Mouse (Mus musculus) duodenum, adult 2 months (tissue): Measurements from ENCODE around the gene Dhx37. TPM values are rescaled to one million over a fixed set of nuclear protein-coding genes. Genes with fewer than 3 reads are reported as not detected.

Source experiments
- polyA plus RNA-seq: library from polyadenylated mRNA; depleted of rRNA; stranded (reverse); fragments of >200 nt; gene quantifications from 2 replicates; pipeline ENCODE4 v1.2.3, GENCODE M21; 2012; ENCODE audit warnings: low replicate concordance; rRNA removed

Gene Dhx37
- polyA plus RNA-seq: 10.1 and 19.0 TPM in 2 replicates

DNA sequence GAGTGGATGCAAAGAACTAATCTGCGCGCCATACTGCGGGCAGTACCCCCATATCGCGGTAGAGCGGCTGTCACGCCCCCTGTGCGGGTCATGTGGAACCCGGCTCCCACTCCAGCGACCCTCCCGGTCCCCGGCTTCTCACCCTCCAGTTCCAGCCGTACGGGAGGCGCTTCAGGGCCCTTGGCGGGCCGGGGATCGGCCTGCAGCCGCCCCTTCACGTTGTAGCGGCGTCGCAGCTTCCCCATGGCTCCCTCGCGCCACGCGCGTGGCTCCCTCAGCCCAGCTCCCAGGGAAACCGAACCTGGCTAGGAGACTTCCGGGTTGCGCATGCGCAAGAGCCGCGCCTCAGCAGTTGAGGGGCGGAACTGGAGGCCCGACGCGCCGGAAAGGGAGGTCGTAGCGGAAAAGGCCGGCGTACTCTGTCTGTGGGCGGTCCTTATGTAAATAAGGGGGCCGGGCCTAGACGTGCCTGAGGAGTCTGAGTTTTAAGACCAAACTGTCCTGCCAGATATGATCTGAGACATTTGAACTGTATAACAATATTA, at the start of gene Dhx37:
Dhx37 (minus strand) TSS at position 329 of the 545 bp plus-strand sequence.

DNA sequence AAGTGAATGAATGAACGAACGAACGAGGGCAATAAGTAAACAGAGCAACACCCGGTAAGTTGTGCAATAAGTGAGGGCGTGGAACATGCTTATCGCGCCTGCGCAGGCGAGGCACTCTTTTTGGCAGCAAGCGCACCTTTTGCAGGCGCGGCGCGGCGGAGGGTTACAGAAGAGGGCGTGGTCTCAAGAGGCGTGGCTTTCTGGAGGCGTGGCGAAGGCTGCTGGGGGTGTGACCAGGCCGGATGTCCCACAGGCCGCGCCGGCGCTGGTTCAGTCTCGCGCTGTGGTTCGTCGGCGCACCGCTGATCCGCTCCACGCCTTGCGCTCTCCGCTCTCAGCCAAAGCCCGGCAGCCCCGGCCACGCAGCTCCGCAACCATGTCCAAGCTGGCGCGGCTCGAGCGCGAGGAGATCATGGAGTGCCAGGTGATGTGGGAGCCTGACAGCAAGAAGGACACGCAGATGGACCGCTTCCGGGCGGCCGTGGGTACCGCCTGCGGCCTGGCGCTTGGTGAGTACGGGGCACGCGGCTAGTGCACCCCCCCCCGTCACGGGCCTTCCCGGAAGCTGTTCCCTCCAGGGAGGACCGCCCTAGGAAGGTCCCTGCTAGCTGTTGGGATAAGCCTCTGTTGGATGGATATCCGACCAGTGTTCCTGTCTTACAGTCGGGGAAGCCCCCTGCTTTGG, 41.8 kb upstream of the Dhx37 start, which contains the start of gene Aacs:
Aacs (plus strand) TSS at position 214 of the 685 bp plus-strand sequence.

DNA sequence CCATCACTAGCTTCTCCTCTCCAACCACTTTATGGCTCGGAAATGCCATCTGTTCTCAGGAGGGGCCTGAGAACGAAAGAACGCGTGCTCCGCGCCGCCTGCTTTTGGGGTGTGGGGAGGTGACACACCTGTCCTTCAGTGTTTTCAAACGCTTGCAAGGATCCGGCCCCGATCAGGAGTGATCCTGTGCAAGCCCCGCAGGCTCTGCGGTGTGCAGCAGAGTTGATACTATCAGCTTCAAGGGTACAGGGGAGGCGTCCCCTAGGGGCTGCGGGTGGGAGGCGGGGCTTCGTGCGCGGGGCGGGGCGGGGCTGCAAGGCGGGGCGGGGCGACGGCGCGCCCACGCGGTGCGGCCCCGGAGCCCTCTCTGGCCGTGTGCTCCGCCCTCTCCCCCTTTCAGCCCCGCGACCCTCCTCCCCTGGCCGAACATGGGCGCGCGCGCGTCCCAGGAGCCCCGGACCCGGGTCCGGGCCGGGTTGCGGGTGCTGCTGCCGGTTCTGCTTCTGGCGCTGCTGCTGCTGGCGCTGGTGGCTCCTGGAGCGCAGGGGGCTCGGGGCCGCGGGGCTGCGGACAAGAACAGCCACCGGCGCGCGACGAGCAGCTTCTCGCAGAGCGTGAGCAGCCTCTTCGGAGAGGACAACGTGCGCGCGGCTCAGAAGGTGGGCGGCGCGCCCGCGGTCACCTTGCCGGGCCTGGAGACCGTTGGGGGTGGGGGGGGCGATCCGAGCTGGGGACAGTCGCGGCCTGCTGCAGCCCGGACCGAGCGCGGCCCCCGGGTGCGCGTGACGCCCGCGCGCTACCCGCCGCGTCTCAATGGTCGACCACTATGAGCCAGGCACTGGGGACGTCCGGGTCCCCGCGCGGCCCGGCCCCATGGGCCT, 7.6 kb upstream of the Dhx37 start, which contains the start of gene Bri3bp:
Bri3bp (plus strand) TSS at position 335 of the 881 bp plus-strand sequence.

DNA sequence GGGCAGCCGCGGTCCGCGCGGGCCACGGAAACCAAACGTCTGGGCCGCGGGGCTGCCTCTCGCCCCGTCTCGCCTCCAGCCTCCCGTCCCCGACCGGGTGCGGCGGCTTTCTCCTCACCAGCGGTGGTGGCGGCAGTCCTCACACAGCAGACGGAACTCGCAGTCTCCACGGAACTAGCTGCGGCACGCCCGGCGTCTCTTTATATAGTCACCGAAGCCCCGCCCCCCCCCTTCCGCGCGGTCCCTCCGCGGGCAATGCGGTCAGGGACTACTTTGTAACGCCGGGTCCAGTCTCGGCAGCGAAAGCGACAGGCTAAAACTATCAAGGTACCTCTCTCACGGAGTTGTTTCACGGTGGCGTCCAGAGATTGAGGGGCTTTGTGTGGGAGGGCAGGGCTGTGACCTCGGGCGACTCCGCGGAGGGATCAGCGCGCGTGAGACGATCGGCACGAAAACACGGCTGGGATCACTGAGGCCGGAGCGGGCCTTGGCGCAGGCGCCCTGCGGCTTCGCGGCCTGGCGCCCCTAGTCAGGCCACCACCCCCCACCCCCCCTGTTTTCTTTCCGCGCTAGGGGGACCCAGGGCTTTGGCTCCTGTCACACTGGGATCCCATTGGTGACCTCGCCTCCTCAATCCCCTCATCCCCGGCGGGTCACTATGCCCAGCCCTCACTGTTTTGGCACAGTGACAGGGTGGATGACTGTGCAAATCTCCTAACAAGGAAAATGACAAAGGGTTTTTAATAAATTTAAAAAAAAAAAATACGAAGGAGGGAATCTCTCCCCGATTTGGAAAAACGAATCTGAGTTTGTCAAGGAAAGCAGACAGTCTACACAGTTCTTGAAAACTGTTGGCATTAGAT, 44.1 kb downstream of the Dhx37 start, which contains the start of gene Ubc:
Ubc (minus strand) TSS at position 624 of the 863 bp plus-strand sequence.

DNA sequence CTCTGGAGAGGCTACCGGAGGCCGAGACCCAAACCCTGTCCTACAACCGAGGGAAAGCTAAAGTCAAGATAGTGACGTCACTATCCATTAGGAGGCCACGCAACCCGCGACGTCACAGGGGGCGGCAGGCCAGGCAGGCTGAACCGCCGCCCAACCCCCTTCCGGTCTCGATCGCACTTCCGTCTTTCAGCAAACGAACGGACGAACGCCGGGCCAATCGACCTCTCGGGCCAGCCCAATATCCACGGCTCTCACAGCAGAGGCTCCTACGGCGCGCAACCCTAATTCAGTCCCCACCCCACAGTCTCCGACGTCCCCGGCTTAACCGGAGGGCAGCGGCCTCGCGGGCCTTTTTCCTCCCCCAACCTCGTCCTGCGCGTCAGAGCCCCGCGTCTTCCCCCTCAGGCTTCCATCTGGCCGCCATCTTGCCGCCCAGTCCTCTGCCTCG, 44.8 kb downstream of the Dhx37 start, which contains the start of gene Gm10382:
Gm10382 (plus strand) TSS at position 192 of the 448 bp plus-strand sequence.

Other genes starting within 250 kb of the Dhx37 start
- 24.1 and 88.9 TPM in 2 replicates for gene Scarb1, start 93.0 kb downstream of the Dhx37 start, polyA plus RNA-seq
- 0.33 and 0.56 TPM in 2 replicates for gene Gm10382, start 44.8 kb downstream of the Dhx37 start, polyA plus RNA-seq
- gene Ubc, start 43.9 kb downstream of the Dhx37 start, polyA plus RNA-seq: 305 and 341 TPM in 2 replicates
- gene Bri3bp, start 7.4 kb upstream of the Dhx37 start, polyA plus RNA-seq: 35.6 and 40.5 TPM in 2 replicates
- 29.0 and 42.2 TPM in 2 replicates for gene Aacs, start 41.7 kb upstream of the Dhx37 start, polyA plus RNA-seq
- gene Tmem132b, start 97.7 kb upstream of the Dhx37 start, polyA plus RNA-seq: 0.23 TPM in 1 of 2 replicates, not detected in the other